Mouse (Mus musculus): ENCODE measurements around the gene Nmur1.

DNA sequence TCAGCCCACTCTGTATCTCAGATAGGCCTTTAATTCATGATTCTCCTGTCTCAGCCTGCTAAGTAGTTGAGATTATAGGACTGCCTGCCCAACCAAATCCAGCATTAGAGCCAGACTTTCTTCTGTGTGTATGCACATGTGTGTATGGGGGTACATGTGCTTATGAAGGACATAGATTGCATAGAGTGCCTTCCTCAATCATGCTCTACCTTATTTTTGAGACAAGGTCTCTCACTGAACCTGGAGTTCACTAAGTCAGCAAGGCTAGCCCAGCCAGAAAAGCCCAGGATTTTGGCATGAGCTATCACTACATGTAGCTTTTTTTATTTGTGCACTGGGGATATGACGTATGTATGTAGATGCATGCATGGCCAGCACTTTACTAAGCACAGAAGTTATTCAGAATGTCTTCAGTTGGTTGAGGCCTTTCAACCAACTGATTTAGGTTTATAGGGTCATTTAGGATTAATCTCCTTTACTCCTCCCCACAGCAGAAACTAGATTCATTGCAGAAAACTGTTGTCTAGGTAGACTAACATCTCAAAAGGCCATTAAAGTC, 82.9 kb downstream of the Nmur1 start:
- TF ChIP-seq CTCF (IDR thresholded peaks at IDR 0.05; ENCODE audit: extremely low read depth, insufficient read depth, insufficient read length, insufficient replicate concordance), result no peak
- no peak for TF ChIP-seq POLR2A (IDR thresholded peaks at IDR 0.05; ENCODE audit: low read depth, low read length)

Data from spleen, adult 2 months (tissue).